Mouse (Mus musculus): ENCODE measurements around the gene Slc13a5. TPM values are rescaled to one million over a fixed set of nuclear protein-coding genes. Genes with fewer than 3 reads are reported as not detected.

The Slc13a5 gene
- total and polyA plus RNA-seq, 3 experiments, result not detected

DNA sequence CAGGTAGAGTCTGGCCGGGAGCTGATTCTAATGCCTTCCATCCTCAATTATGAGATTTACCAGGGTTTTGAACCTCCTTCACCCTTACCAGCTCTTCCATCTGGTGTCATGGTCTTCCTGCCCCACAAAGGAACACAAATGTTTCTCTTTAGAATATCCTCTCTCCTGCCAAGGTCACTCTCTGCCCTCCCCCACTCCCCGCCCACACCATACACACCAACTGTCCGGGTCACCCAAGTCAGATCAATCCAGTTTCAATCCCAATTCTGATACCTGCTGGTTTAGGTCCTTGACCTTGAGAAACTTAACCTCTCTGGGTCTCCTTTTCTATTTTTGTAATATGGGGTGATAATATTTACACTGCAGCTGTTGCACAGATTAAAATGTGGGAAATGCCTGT, 20.5 kb upstream of the Slc13a5 start:
- Histone ChIP-seq H3K9ac (ENCODE audit: control insufficient read depth, low read depth, low read length, poor library complexity, severe bottlenecking) (no peak overlapping the region), H3K79me2 (ENCODE audit: control insufficient read depth, insufficient read depth, low read length, poor library complexity) (no peaks in the 10 kb centered on the region), H3K4me1 (ENCODE audit: control insufficient read depth in 1 of 2, insufficient read depth in 2 of 2, low read length in 2 of 2) (no peaks in the 10 kb centered on the region), H3K27me3 (ENCODE audit: control insufficient read depth in 1 of 2, insufficient read depth in 2 of 2, low read length in 2 of 2) (peaks cover 14 to 24% of the 10 kb centered on the region in 2 experiments), H3K4me3 (ENCODE audit: control insufficient read depth in 1 of 2, insufficient read depth in 1 of 2, low read depth in 2 of 2, low read length in 2 of 2) (no peak overlapping the region), H3K27ac (ENCODE audit: control insufficient read depth, low read depth, low read length) (no peak overlapping the region), H3K36me3 (ENCODE audit: control insufficient read depth in 1 of 2, insufficient read depth in 2 of 2, low read length in 2 of 2) (no peaks in the 10 kb centered on the region), H3K9me3 (replicated peaks; ENCODE audit: insufficient read depth, low read length) (no peaks in the 10 kb centered on the region)
- no peak for DNase-seq (ENCODE audit: low read depth, low spot score)
- TF ChIP-seq GATA1 (IDR thresholded peaks at IDR 0.05; ENCODE audit: low read depth, low read length) (no peak), KAT2A (conservative IDR thresholded peaks at IDR 0.05; ENCODE audit: low read depth, low read length) (no peak), USF1 (IDR thresholded peaks at IDR 0.05; ENCODE audit: low read depth, low read length) (no peak), NELFE (IDR thresholded peaks at IDR 0.05; ENCODE audit: low read depth, low read length) (no peak), UBTF (IDR thresholded peaks at IDR 0.05; ENCODE audit: borderline replicate concordance, insufficient read depth, low read depth, low read length) (no peak), ZKSCAN1 (IDR thresholded peaks at IDR 0.05; ENCODE audit: low read depth, low read length) (no peak), POLR2AphosphoS2 (IDR thresholded peaks at IDR 0.05; ENCODE audit: low read length) (no peak), ZNF384 (IDR thresholded peaks at IDR 0.05; ENCODE audit: low read depth, low read length) (no peak), RAD21 (IDR thresholded peaks at IDR 0.05; ENCODE audit: low read depth, low read length) (no peak), BHLHE40 (IDR thresholded peaks at IDR 0.05; ENCODE audit: borderline replicate concordance, low read depth, low read length) (no peak), MXI1 (IDR thresholded peaks at IDR 0.05; ENCODE audit: low read depth, low read length) (no peak), MAFK (IDR thresholded peaks at IDR 0.05; ENCODE audit: borderline replicate concordance, low read depth, low read length) (no peak), ELF1 (IDR thresholded peaks at IDR 0.05; ENCODE audit: low read depth, low read length) (no peak), HCFC1 (IDR thresholded peaks at IDR 0.05; ENCODE audit: low read depth, low read length) (no peak), POLR2AphosphoS5 (IDR thresholded peaks at IDR 0.05; ENCODE audit: borderline replicate concordance, low read depth, low read length) (no peak), GABPA (IDR thresholded peaks at IDR 0.05; ENCODE audit: low read depth, low read length) (no peak), MAX (IDR thresholded peaks at IDR 0.05; ENCODE audit: low read length) (no peak), RCOR1 (IDR thresholded peaks at IDR 0.05; ENCODE audit: low read depth, low read length) (no peak), EP300 (IDR thresholded peaks at IDR 0.05; ENCODE audit: low read depth in 1 of 2, low read length in 2 of 2) (no peak), MYB (IDR thresholded peaks at IDR 0.05; ENCODE audit: low read depth, low read length) (no peak)

DNA sequence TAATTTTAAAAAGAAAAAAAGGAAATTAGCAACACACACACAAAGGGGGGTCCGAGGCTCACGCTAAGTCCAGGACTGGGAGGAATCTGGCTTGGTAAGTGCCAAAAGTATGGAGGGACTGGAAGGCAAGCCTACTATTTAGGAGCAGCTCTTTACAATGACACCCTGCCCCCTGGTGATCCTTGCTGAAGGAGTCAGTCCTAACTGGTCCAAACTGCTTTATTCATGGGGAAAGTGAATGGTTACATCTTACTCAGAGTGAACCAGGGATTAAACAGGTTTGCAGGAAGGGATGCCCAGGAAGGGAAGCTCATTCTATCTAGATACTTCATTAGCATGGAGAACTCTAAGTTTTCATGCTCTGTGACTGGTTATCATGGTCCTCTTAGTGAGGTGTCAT, 20.1 kb upstream of the Slc13a5 start:
- peaks cover 14 to 25% of the 10 kb centered on the region in 2 experiments for H3K27me3 ChIP-seq (ENCODE audit: control insufficient read depth in 1 of 2, insufficient read depth in 2 of 2, low read length in 2 of 2)
- no peaks in the 10 kb centered on the region for H3K4me1 ChIP-seq (ENCODE audit: control insufficient read depth in 1 of 2, insufficient read depth in 2 of 2, low read length in 2 of 2)
- no peak for DNase-seq (ENCODE audit: low read depth, low spot score)
- no peaks in the 10 kb centered on the region for H3K9me3 ChIP-seq (replicated peaks; ENCODE audit: insufficient read depth, low read length)
- no peak overlapping the region for H3K27ac ChIP-seq (ENCODE audit: control insufficient read depth, low read depth, low read length)
- no peaks in the 10 kb centered on the region for H3K36me3 ChIP-seq (ENCODE audit: control insufficient read depth in 1 of 2, insufficient read depth in 2 of 2, low read length in 2 of 2)
- H3K9ac ChIP-seq (ENCODE audit: control insufficient read depth, low read depth, low read length, poor library complexity, severe bottlenecking), result no peak overlapping the region
- no peaks in the 10 kb centered on the region for H3K79me2 ChIP-seq (ENCODE audit: control insufficient read depth, insufficient read depth, low read length, poor library complexity)
- TF ChIP-seq CTCF (IDR thresholded peaks at IDR 0.05 in 2 of 3, conservative IDR thresholded peaks at IDR 0.05 in 1 of 3; ENCODE audit: control insufficient read depth in 1 of 3, insufficient read depth in 1 of 3, low read depth in 2 of 3, low read length in 3 of 3, poor library complexity in 1 of 3, severe bottlenecking in 1 of 3), result no peak
- no peak for TF ChIP-seq TBP (IDR thresholded peaks at IDR 0.05; ENCODE audit: low read depth, low read length)
- no peak for TF ChIP-seq MYC (IDR thresholded peaks at IDR 0.05; ENCODE audit: low read depth, low read length)
- TF ChIP-seq POLR2A (IDR thresholded peaks at IDR 0.05; ENCODE audit: control insufficient read depth in 1 of 2, insufficient read depth in 1 of 2, low read depth in 1 of 2, low read length in 2 of 2, poor library complexity in 1 of 2), result no peak
- no peak for TF ChIP-seq ZC3H11A (IDR thresholded peaks at IDR 0.05; ENCODE audit: low read depth, low read length)
- TF ChIP-seq ZKSCAN1 (IDR thresholded peaks at IDR 0.05; ENCODE audit: low read depth, low read length), result no peak
- TF ChIP-seq GABPA (IDR thresholded peaks at IDR 0.05; ENCODE audit: low read depth, low read length), result no peak
- TF ChIP-seq CHD2 (IDR thresholded peaks at IDR 0.05; ENCODE audit: low read length), result no peak
- TF ChIP-seq NRF1 (IDR thresholded peaks at IDR 0.05; ENCODE audit: insufficient read depth, low read depth, low read length, poor library complexity, severe bottlenecking), result no peak
- TF ChIP-seq SIN3A (IDR thresholded peaks at IDR 0.05; ENCODE audit: low read length), result no peak
- no peak for TF ChIP-seq MAFK (IDR thresholded peaks at IDR 0.05; ENCODE audit: borderline replicate concordance, low read depth, low read length)
- H3K4me3 ChIP-seq (ENCODE audit: control insufficient read depth in 1 of 2, insufficient read depth in 1 of 2, low read depth in 2 of 2, low read length in 2 of 2), result no peak overlapping the region

Measured in MEL (cell line).